Mouse (Mus musculus): Measurements from ENCODE around the gene Traf3. TPM values are rescaled to one million over a fixed set of nuclear protein-coding genes. Genes with fewer than 3 reads are reported as not detected.

Gene Traf3
- total RNA-seq, 2 experiments from 2014 or later: 91.9 to 93.3 TPM

GRCm38 (mm10) chr12:111186986-111187385 lies 20.8 kb downstream of the Traf3 start:
- DNase-seq (ENCODE audit: low spot score in 2 of 2): no peak
- intact Hi-C loops (cut with DNase I): no loop called here

- intact Hi-C loops (cut with DNase I): no loop called here
- DNase-seq (ENCODE audit: low spot score in 2 of 2): no peak
Observed at GRCm38 (mm10) chr12:111188295-111188694, 22.1 kb downstream of the Traf3 start.

- intact Hi-C loops (cut with DNase I): no loop called here
- DNase-seq (ENCODE audit: low spot score in 2 of 2): no peak
Observed at GRCm38 (mm10) chr12:111190355-111190754, 24.2 kb downstream of the Traf3 start.

GRCm38 (mm10) chr12:111190891-111191290 lies 24.7 kb downstream of the Traf3 start:
- no peak for DNase-seq (ENCODE audit: low spot score in 2 of 2)
- intact Hi-C loops (cut with DNase I): no loop called here

GRCm38 (mm10) chr12:111192777-111193176 lies 26.6 kb downstream of the Traf3 start:
- intact Hi-C loops (cut with DNase I): no loop called here
- DNase-seq (ENCODE audit: low spot score in 2 of 2): no peak

- intact Hi-C loops (cut with DNase I): no loop called here
- no peak for DNase-seq (ENCODE audit: low spot score in 2 of 2)
Observed at GRCm38 (mm10) chr12:111193331-111193730, 27.2 kb downstream of the Traf3 start.

- intact Hi-C loops (cut with DNase I): no loop called here
- no peak for DNase-seq (ENCODE audit: low spot score in 2 of 2)
Observed at GRCm38 (mm10) chr12:111196548-111196947, 30.4 kb downstream of the Traf3 start.

GRCm38 (mm10) chr12:111203076-111203475 lies 36.9 kb downstream of the Traf3 start:
- intact Hi-C loops (cut with DNase I): no loop called here
- peak; percentile 24 to 37 for DNase-seq (ENCODE audit: low spot score in 2 of 2)

GRCm38 (mm10) chr12:111203945-111204344 lies 37.8 kb downstream of the Traf3 start:
- intact Hi-C loops (cut with DNase I): no loop called here
- DNase-seq (ENCODE audit: low spot score in 2 of 2): peak in 1 of 2 experiments; percentile 72

- no peak for DNase-seq (ENCODE audit: low spot score in 2 of 2)
- intact Hi-C loops (cut with DNase I): no loop called here
Observed at GRCm38 (mm10) chr12:111207641-111208040, 41.5 kb downstream of the Traf3 start.

GRCm38 (mm10) chr12:111211729-111212128 lies 45.6 kb downstream of the Traf3 start:
- intact Hi-C loops (cut with DNase I): no loop called here
- DNase-seq (ENCODE audit: low spot score in 2 of 2): no peak

- no peak for DNase-seq (ENCODE audit: low spot score in 2 of 2)
- intact Hi-C loops (cut with DNase I): no loop called here
Observed at GRCm38 (mm10) chr12:111218867-111219266, 52.7 kb downstream of the Traf3 start.

- intact Hi-C loops (cut with DNase I): no loop called here
- no peak for DNase-seq (ENCODE audit: low spot score in 2 of 2)
Observed at GRCm38 (mm10) chr12:111225197-111225780, 59.1 kb downstream of the Traf3 start.

- DNase-seq (ENCODE audit: low spot score in 2 of 2): no peak
- intact Hi-C loops (cut with DNase I): no loop called here
Observed at GRCm38 (mm10) chr12:111227410-111227809, 61.2 kb downstream of the Traf3 start.

GRCm38 (mm10) chr12:111228488-111228887 lies 62.3 kb downstream of the Traf3 start:
- intact Hi-C loops (cut with DNase I): no loop called here
- DNase-seq (ENCODE audit: low spot score in 2 of 2): no peak

GRCm38 (mm10) chr12:111230793-111231192 lies 64.6 kb downstream of the Traf3 start:
- no peak for DNase-seq (ENCODE audit: low spot score in 2 of 2)
- intact Hi-C loops (cut with DNase I): no loop called here

- intact Hi-C loops (cut with DNase I): no loop called here
- DNase-seq (ENCODE audit: low spot score in 2 of 2): no peak
Observed at GRCm38 (mm10) chr12:111233798-111234197, 67.6 kb downstream of the Traf3 start.

GRCm38 (mm10) chr12:111234383-111234782 lies 68.2 kb downstream of the Traf3 start:
- no peak for DNase-seq (ENCODE audit: low spot score in 2 of 2)
- intact Hi-C loops (cut with DNase I): no loop called here

- no peak for DNase-seq (ENCODE audit: low spot score in 2 of 2)
- intact Hi-C loops (cut with DNase I): no loop called here
Observed at GRCm38 (mm10) chr12:111235631-111236030, 69.5 kb downstream of the Traf3 start.

GRCm38 (mm10) chr12:111237611-111238188 lies 71.5 kb downstream of the Traf3 start:
- DNase-seq (ENCODE audit: low spot score in 2 of 2): no peak

GRCm38 (mm10) chr12:111238345-111238744 lies 72.2 kb downstream of the Traf3 start:
- intact Hi-C loops (cut with DNase I): no loop called here
- DNase-seq (ENCODE audit: low spot score in 2 of 2): no peak

More at GRCm38 (mm10) chr12:111237611-111238188, 71.5 kb downstream of the Traf3 start:
- intact Hi-C loops (cut with DNase I): no loop called here
